Mouse (Mus musculus): ENCODE measurements around the gene Il12rb1.

DNA sequence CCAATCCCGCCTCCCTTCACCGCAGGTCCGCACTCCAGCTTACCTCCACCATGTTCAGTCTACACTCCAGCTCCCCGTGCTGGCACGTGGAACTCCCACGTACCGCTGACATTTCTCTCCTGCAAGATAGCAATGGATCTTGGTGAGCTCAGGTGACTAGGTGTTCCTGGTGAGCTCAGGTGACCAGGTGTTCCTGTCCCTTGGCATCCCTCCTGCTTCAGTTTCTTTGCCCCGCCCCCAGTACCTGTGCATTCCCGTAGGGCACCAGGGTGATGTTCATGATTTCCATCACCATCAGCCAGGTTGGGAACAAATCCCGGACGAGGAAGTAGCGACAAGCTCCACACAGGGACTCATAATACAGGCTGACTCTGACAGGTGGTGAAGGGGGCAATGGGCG is 43.6 kb upstream of the Il12rb1 start:
- TF ChIP-seq CTCF (IDR thresholded peaks at IDR 0.05; ENCODE audit: borderline replicate concordance, extremely low read depth, insufficient read depth, insufficient read length) (no peak), POLR2A (IDR thresholded peaks at IDR 0.05; ENCODE audit: borderline replicate concordance, extremely low read depth, insufficient read depth, insufficient read length, poor library complexity, severe bottlenecking) (no peak)

Measured in brain, embryonic 14.5 days (tissue).